Mouse (Mus musculus) MEL (cell line): ENCODE data around the gene Plekhb2. TPM values are rescaled to one million over a fixed set of nuclear protein-coding genes. Genes with fewer than 3 reads are reported as not detected.

Experiments
- DNase-seq: peaks from one replicate; pipeline ENCODE4 v3.0.0; 2011; ENCODE audit warnings: low read depth, low spot score
- H3K27ac ChIP-seq: 2 replicates; pipeline ENCODE4 v1.5.1; 2012; ENCODE audit warnings: low read depth, mild to moderate bottlenecking, control low read depth, low read length, moderate library complexity; ENCODE audit not compliant: control insufficient read depth
- H3K27me3 ChIP-seq, 2 experiments: fragments of 150-350 bp in 1 of 2; sonication (generic) in 1 of 2; 2 replicates each; pipeline ENCODE4 v1.6.1; 2012; ENCODE audit warnings: low read length in 2 of 2, mild to moderate bottlenecking in 2 of 2, improper control_type of control experiment in 1 of 2, moderate library complexity in 1 of 2; ENCODE audit not compliant: insufficient read depth in 2 of 2, control insufficient read depth in 1 of 2
- H3K36me3 ChIP-seq, 2 experiments: 2 replicates each; pipeline ENCODE4 v1.6.1; 2012 to 2014; ENCODE audit warnings: low read length in 2 of 2, improper control_type of control experiment in 1 of 2, inconsistent platforms in 1 of 2, mild to moderate bottlenecking in 1 of 2; ENCODE audit not compliant: insufficient read depth in 2 of 2, control insufficient read depth in 1 of 2
- H3K4me1 ChIP-seq, 2 experiments: fragments of 150-350 bp in 1 of 2; sonication (generic) in 1 of 2; 2 replicates each; pipeline ENCODE4 v1.6.1; 2012; ENCODE audit warnings: low read length in 2 of 2, improper control_type of control experiment in 1 of 2, mild to moderate bottlenecking in 1 of 2; ENCODE audit not compliant: insufficient read depth in 2 of 2, control insufficient read depth in 1 of 2
- H3K4me3 ChIP-seq, 2 experiments: fragments of 150-350 bp in 1 of 2; sonication (generic) in 1 of 2; 2 replicates each; pipeline ENCODE4 v1.5.1; 2012; ENCODE audit warnings: low read depth in 2 of 2, low read length in 2 of 2, mild to moderate bottlenecking in 2 of 2, moderate library complexity in 2 of 2, control low read depth in 1 of 2, improper control_type of control experiment in 1 of 2; ENCODE audit not compliant: control insufficient read depth in 1 of 2, insufficient read depth in 1 of 2
- H3K79me2 ChIP-seq: 2 replicates; pipeline ENCODE4 v1.6.1; 2012; ENCODE audit warnings: mild to moderate bottlenecking, low read length, moderate library complexity; ENCODE audit not compliant: control insufficient read depth, poor library complexity, insufficient read depth
- H3K9ac ChIP-seq: 2 replicates; pipeline ENCODE4 v1.6.1; 2012; ENCODE audit warnings: low read depth, mild to moderate bottlenecking, control low read depth, low read length, moderate library complexity; ENCODE audit not compliant: control insufficient read depth, poor library complexity, severe bottlenecking
- H3K9me3 ChIP-seq: fragments of 150-350 bp; sonication (generic); replicated peaks from 2 replicates; pipeline ENCODE4 v1.6.1; 2012; ENCODE audit warnings: mild to moderate bottlenecking, low read length, improper control_type of control experiment, moderate library complexity; ENCODE audit not compliant: insufficient read depth
- CTCF ChIP-seq, 3 experiments: IDR thresholded peaks in 2 of 3; conservative IDR thresholded peaks in 1 of 3; 2 replicates each; pipeline ENCODE4 v1.5.1; 2011 to 2012; ENCODE audit warnings: low read length in 3 of 3, low read depth in 2 of 3, mild to moderate bottlenecking in 2 of 3, improper control_type of control experiment in 1 of 3, inconsistent platforms in 1 of 3, mixed read lengths in 1 of 3, moderate library complexity in 1 of 3; ENCODE audit not compliant: control insufficient read depth in 1 of 3, insufficient read depth in 1 of 3, poor library complexity in 1 of 3, severe bottlenecking in 1 of 3
- ELF1 ChIP-seq: IDR thresholded peaks from 2 replicates; pipeline ENCODE4 v1.6.1; 2014; ENCODE audit warnings: low read depth, mild to moderate bottlenecking, inconsistent platforms, low read length, improper control_type of control experiment, moderate library complexity
- ETS1 ChIP-seq: IDR thresholded peaks from 2 replicates; pipeline ENCODE4 v1.6.1; 2012; ENCODE audit warnings: low read depth, mild to moderate bottlenecking, inconsistent platforms, low read length, improper control_type of control experiment, moderate library complexity
- GABPA ChIP-seq: IDR thresholded peaks from 2 replicates; pipeline ENCODE4 v1.6.1; 2012; ENCODE audit warnings: low read depth, mild to moderate bottlenecking, inconsistent platforms, low read length, improper control_type of control experiment, moderate library complexity
- GATA1 ChIP-seq: IDR thresholded peaks from 2 replicates; pipeline ENCODE4 v1.6.1; 2011; ENCODE audit warnings: low read depth, low read length, improper control_type of control experiment
- JUND ChIP-seq: IDR thresholded peaks from 2 replicates; pipeline ENCODE4 v1.6.1; 2011; ENCODE audit warnings: low read depth, mild to moderate bottlenecking, improper control_type of control experiment, low read length
- KAT2A ChIP-seq: conservative IDR thresholded peaks from 2 replicates; pipeline ENCODE4 v1.6.1; 2012; ENCODE audit warnings: low read depth, low read length, improper control_type of control experiment, inconsistent platforms
- MEF2A ChIP-seq: IDR thresholded peaks from 2 replicates; pipeline ENCODE4 v1.6.1; 2014; ENCODE audit warnings: low read depth, mild to moderate bottlenecking, inconsistent platforms, low read length, improper control_type of control experiment; ENCODE audit not compliant: poor library complexity, insufficient replicate concordance, severe bottlenecking; ENCODE audit errors: extremely low read depth
- MYC ChIP-seq: IDR thresholded peaks from 2 replicates; pipeline ENCODE4 v1.6.1; 2011; ENCODE audit warnings: low read depth, mild to moderate bottlenecking, low read length, improper control_type of control experiment, moderate library complexity
- NELFE ChIP-seq: IDR thresholded peaks from 2 replicates; pipeline ENCODE4 v1.6.1; 2011; ENCODE audit warnings: low read depth, low read length, improper control_type of control experiment
- POLR2A ChIP-seq, 2 experiments: IDR thresholded peaks; 2 replicates each; pipeline ENCODE4 v1.6.1; 2011 to 2012; ENCODE audit warnings: low read length in 2 of 2, mild to moderate bottlenecking in 2 of 2, control low read depth in 1 of 2, improper control_type of control experiment in 1 of 2, low read depth in 1 of 2, moderate library complexity in 1 of 2; ENCODE audit not compliant: control insufficient read depth in 1 of 2, insufficient read depth in 1 of 2, poor library complexity in 1 of 2
- RAD21 ChIP-seq: IDR thresholded peaks from 2 replicates; pipeline ENCODE4 v1.6.1; 2011; ENCODE audit warnings: mild to moderate bottlenecking, low read depth, low read length, improper control_type of control experiment
- TCF12 ChIP-seq: IDR thresholded peaks from 2 replicates; pipeline ENCODE4 v1.6.1; 2014; ENCODE audit warnings: low read depth, mild to moderate bottlenecking, inconsistent platforms, low read length, improper control_type of control experiment, moderate library complexity
- USF2 ChIP-seq, 2 experiments: IDR thresholded peaks; 2 replicates each; pipeline ENCODE4 v1.6.1; 2011 to 2012; ENCODE audit warnings: improper control_type of control experiment in 2 of 2, low read length in 2 of 2, borderline replicate concordance in 1 of 2, inconsistent platforms in 1 of 2, low read depth in 1 of 2, mild to moderate bottlenecking in 1 of 2; ENCODE audit not compliant: insufficient read depth in 1 of 2
- ZKSCAN1 ChIP-seq: IDR thresholded peaks from 2 replicates; pipeline ENCODE4 v1.6.1; 2012; ENCODE audit warnings: low read depth, mild to moderate bottlenecking, inconsistent platforms, low read length, improper control_type of control experiment, moderate library complexity
- ZNF384 ChIP-seq: IDR thresholded peaks from 2 replicates; pipeline ENCODE4 v1.6.1; 2012; ENCODE audit warnings: low read depth, mild to moderate bottlenecking, inconsistent platforms, low read length, improper control_type of control experiment
- polyA plus RNA-seq, 2 experiments: library from polyadenylated mRNA; stranded (reverse) in 1 of 2; unstranded in 1 of 2; fragments of >175 nt in 1 of 2; fragments of >200 nt in 1 of 2; gene quantifications; 2 replicates each; pipeline versions ENCODE4 v1.2.1 to v1.2.4; 2012; ENCODE audit warnings: low replicate concordance in 2 of 2, low read depth in 1 of 2; ENCODE audit not compliant: insufficient read length in 2 of 2, insufficient read depth in 1 of 2, missing spikeins in 1 of 2
- total RNA-seq: library from RNA; depleted of rRNA; stranded (reverse); fragments of 300-350 nt; gene quantifications from 2 replicates; pipeline ENCODE4 v1.2.3, GENCODE M21; 2012

Gene Plekhb2
- total and polyA plus RNA-seq, 3 experiments: 16.8 to 22.2 TPM; not detected in 1

DNA sequence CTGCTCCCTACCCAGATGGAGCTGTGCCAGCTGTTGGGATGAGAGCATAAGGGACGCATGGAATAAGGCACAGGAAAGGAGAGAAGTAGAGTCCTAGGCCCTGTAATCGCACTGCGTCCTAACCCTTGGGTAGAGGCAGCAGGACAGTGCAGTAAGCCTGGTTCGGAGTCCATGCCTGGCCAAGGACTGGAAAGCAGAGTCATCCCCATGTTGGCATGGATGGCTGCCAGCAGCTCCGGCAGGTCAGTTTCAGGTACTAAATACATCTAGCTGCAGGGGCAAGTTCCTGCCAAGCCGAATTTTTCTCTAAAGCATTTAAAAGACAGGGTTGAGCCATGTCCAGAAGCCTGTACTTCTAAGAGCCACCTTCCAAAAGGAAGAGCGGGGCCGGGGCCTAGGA, 41.3 kb upstream of the Plekhb2 start:
- H3K27ac ChIP-seq: no peak overlapping the region
- no peak overlapping the region for H3K9ac ChIP-seq
- H3K79me2 ChIP-seq: no peaks in the 10 kb centered on the region
- no peak for TF ChIP-seq ELF1
- TF ChIP-seq TCF12: no peak
- no peak for TF ChIP-seq RAD21
- no peak for TF ChIP-seq ZKSCAN1
- no peak for TF ChIP-seq ZNF384
- no peak for TF ChIP-seq POLR2A (IDR thresholded peaks at IDR 0.05; ENCODE audit: control insufficient read depth in 1 of 2, insufficient read depth in 1 of 2, low read depth in 1 of 2, low read length in 2 of 2, poor library complexity in 1 of 2)
- no peak for TF ChIP-seq NELFE
- no peak for TF ChIP-seq GATA1
- TF ChIP-seq ETS1: no peak
- H3K9me3 ChIP-seq: no peaks in the 10 kb centered on the region
- H3K36me3 ChIP-seq: no peaks in the 10 kb centered on the region; a peak in 2 of 4 replicates
- H3K27me3 ChIP-seq: no peaks in the 10 kb centered on the region
- H3K4me1 ChIP-seq: no peaks in the 10 kb centered on the region
- no peak overlapping the region for H3K4me3 ChIP-seq
- DNase-seq: no peak

DNA sequence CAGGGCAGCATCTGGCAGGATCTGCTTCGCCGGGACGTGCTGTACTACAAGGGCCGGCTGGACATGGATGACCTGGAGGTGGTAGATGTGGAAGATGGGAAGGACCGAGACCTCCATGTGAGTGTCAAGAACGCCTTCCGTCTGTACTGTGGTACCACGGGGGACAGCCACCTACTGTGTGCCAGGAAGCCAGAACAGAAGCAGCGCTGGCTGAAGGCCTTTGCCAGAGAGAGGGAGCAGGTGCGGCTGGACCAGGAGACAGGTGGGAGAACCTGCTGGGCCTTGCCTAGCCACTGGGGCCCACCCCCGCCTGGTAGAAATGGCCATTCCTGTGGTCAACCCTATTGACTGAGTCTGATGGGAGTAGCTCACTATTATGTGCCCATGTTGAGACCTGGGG, 39.5 kb upstream of the Plekhb2 start:
- H3K27me3 ChIP-seq: no peaks in the 10 kb centered on the region
- no peak for DNase-seq
- H3K36me3 ChIP-seq: no peaks in the 10 kb centered on the region; a peak in 2 of 4 replicates
- H3K9me3 ChIP-seq: no peaks in the 10 kb centered on the region
- no peak overlapping the region for H3K9ac ChIP-seq
- TF ChIP-seq CTCF (IDR thresholded peaks at IDR 0.05 in 2 of 3, conservative IDR thresholded peaks at IDR 0.05 in 1 of 3; ENCODE audit: control insufficient read depth in 1 of 3, insufficient read depth in 1 of 3, low read depth in 2 of 3, low read length in 3 of 3, poor library complexity in 1 of 3, severe bottlenecking in 1 of 3): no peak
- no peak for TF ChIP-seq MYC
- no peak for TF ChIP-seq USF2 (IDR thresholded peaks at IDR 0.05; ENCODE audit: borderline replicate concordance in 1 of 2, insufficient read depth in 1 of 2, low read depth in 1 of 2, low read length in 2 of 2)
- no peak for TF ChIP-seq JUND
- TF ChIP-seq KAT2A: no peak
- TF ChIP-seq NELFE: no peak
- TF ChIP-seq RAD21: no peak
- no peak for TF ChIP-seq GABPA
- TF ChIP-seq MEF2A: no peak
- no peak for TF ChIP-seq ELF1
- H3K79me2 ChIP-seq: no peaks in the 10 kb centered on the region
- no peak overlapping the region for H3K27ac ChIP-seq
- no peak overlapping the region for H3K4me3 ChIP-seq
- H3K4me1 ChIP-seq: no peaks in the 10 kb centered on the region
